Mouse (Mus musculus): ENCODE data around the gene Tnrc18.
"Not testable (repeated sequence)": the region's sequence is repeated elsewhere in the genome, so short reads cannot be mapped to it uniquely, and the experiment has no call there.

Gene Tnrc18

GRCm38 (mm10) chr5:142817524-142818434 lies at the start of gene Tnrc18:
TSS of gene Tnrc18 (minus strand) at chr5:142817662.
- peak; percentile 96 to 99 for DNase-seq (ENCODE audit: low spot score in 2 of 2)

- peak in 1 of 2 experiments; percentile 76 for DNase-seq (ENCODE audit: low spot score in 2 of 2)
Observed at GRCm38 (mm10) chr5:142857763-142858229, 40.3 kb upstream of the Tnrc18 start.

DNA sequence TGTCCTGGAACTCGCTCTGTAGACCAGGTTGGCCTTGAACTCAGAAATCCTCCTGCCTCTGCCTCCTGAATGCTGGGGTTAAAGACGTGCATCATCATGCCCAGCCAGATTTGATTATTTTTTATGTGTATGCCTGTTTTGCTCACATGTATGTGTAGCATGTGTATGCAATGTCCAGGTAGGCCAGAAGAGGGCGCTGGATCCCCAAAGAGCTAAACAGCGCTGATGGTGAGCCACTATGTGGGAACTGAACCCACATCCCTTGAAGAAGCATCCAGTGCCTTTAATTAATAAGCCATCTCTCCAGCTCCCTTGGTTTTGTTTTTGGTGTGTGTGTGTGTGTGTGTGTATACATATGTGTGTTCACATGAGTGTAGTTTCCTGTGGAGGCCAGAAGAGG lies 38.9 kb upstream of the Tnrc18 start:
- DNase-seq (ENCODE audit: low spot score in 2 of 2): no peak

GRCm38 (mm10) chr5:142854877-142855276 lies 37.4 kb upstream of the Tnrc18 start:
- DNase-seq (ENCODE audit: low spot score in 2 of 2): peak in 1 of 2 experiments; percentile 43

- DNase-seq (ENCODE audit: low spot score in 2 of 2): no peak
Observed at GRCm38 (mm10) chr5:142853585-142853984, 36.1 kb upstream of the Tnrc18 start.

DNA sequence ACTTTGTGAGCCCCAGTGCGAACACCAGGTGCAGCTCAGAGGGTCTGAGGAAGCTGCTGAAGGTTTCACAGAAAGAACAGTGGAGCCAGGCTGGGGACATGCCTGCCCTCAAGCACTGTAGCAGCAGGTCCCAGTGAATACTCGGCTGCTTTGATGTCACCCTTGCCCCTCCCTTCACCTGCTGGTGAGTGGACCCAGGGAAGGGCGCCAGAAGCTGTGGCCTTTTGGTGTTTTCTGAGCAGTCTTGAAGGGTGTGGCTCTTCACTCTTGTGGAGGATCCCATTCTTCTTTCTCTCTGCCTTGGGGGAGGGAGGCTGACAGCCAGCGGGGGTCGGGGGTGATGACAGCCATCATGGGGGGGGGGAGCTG lies 34.2 kb upstream of the Tnrc18 start:
- no peak for DNase-seq (ENCODE audit: low spot score in 2 of 2)

DNA sequence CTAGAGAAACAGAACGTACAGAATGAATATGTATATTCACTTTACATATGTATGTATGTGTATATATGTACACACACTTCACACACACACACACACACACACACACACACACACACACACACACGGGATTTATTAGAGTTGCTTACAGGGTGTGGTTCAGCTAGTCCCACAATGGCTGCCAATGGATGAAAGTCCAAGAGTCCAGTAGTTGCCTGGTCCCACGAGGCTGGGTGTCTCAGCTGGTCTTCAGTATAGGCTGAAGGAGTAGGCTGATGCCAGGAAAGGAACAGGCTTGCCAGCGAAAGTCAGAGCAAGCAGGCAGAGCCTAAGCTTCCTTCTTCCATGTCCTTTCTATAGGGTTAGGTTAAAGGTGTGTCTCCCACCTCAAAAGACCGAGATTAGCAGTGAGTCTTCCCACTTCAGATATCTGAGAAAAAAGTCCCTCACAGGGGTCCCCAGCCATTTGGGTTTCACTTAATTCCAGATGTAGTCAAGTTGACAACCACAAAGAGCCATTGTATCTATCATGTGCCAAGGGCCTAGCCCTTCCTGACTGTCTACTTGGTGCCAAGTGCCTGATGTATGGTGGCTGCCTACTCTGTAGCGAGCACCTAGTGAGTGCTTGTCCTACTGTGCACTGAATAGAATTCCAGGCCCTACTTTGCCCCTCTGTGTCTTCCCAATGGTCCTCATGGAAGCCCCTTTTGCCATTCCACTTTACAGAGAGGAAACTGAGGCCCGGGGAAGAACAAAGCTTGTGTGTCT lies 33.6 kb upstream of the Tnrc18 start:
- no peak for DNase-seq (ENCODE audit: low spot score in 2 of 2)

DNA sequence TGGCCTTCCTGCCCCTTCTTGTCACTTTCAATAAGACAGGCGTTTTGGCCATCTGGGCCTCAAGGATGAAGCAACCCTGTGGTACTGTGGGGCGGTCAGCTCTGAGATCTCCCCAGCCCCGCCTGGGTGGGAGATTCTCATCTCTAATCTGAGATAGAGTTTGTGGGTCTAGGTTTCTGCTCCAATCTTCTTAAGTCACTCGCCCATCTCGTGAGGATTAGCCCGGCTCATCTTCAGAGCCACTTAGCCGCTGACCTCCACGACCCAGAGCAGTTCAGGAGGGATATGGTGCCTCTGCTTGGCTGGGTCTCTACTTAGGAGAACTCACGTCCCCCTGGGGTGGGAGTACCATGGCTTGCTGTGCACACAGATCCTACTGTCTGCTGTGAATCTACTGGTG lies 33.0 kb upstream of the Tnrc18 start:
- no peak for DNase-seq (ENCODE audit: low spot score in 2 of 2)

- DNase-seq (ENCODE audit: low spot score in 2 of 2): no peak
Observed at GRCm38 (mm10) chr5:142848911-142849310, 31.4 kb upstream of the Tnrc18 start.

DNA sequence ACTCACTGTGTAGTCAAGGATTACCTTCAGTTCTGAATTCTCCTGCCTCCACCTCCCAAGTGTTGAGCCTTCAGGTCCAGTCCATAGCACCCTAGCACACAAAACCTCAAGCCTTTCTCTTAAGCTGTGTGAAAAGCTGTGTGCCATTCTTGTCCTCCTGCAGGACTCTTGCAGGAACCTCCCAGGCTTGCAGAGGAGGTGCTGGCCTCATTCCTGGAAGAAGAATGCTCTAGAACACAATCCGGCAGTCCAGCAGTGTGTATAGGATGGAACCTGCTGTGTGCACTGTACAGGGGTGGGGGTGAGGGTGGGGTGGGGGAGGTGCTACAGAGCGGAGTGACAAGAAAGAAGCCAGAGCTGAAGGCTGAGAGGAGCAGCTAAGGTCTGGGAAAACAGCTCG lies 30.7 kb upstream of the Tnrc18 start:
- no peak for DNase-seq (ENCODE audit: low spot score in 2 of 2)

- no peak for DNase-seq (ENCODE audit: low spot score in 2 of 2)
Observed at GRCm38 (mm10) chr5:142844467-142844866, 27.0 kb upstream of the Tnrc18 start.

- DNase-seq (ENCODE audit: low spot score in 2 of 2): no peak
Observed at GRCm38 (mm10) chr5:142842137-142842642, 24.7 kb upstream of the Tnrc18 start.

GRCm38 (mm10) chr5:142841372-142842136 lies 24.1 kb upstream of the Tnrc18 start:
- no peak for DNase-seq (ENCODE audit: low spot score in 2 of 2)

- DNase-seq (ENCODE audit: low spot score in 2 of 2): not testable (repeated sequence)
Observed at GRCm38 (mm10) chr5:142837427-142837826, 20.0 kb upstream of the Tnrc18 start.

DNA sequence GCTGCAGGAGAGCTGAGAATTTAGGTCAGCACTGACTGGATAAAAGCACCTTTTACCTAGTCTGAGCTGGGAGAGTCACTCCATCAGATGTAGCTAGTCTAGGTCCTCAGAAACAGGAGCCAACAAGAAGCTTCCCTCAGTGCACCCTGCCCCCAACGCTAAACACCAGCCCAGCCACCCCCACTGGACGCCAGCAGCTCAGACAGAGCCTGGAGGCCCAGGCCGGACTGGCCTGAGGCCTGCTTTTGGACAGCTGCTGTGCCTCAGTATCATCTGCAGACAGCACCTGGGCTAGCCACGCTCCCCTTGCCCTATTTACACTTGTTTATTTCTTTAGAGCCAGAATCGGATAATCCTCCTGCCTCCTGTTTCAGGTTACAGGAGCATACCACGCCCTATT lies 19.4 kb upstream of the Tnrc18 start:
- DNase-seq (ENCODE audit: low spot score in 2 of 2): no peak

GRCm38 (mm10) chr5:142833646-142834438 lies 16.4 kb upstream of the Tnrc18 start:
- peak in 1 of 2 experiments; percentile 9 for DNase-seq (ENCODE audit: low spot score in 2 of 2)

DNA sequence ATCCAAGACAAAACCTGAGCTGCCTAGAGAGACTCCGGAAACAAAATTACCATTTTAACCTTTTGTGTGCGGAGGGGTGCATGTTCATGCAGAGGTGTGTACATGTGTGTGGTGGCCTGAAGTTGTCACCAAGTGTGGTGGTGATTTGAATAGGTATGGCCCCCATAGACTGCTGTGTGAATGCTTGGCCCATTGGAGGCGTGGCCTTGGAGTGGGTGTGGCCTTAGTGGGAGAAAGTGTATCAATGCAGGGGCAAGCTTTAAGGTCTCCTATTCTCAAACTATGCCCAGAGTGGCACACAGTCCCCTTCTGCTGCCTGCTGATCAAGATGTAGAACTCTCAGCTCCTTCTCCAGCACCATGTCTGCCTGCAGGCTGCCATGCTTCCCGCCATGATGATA lies 8.7 kb upstream of the Tnrc18 start:
- DNase-seq (ENCODE audit: low spot score in 2 of 2): no peak

DNA sequence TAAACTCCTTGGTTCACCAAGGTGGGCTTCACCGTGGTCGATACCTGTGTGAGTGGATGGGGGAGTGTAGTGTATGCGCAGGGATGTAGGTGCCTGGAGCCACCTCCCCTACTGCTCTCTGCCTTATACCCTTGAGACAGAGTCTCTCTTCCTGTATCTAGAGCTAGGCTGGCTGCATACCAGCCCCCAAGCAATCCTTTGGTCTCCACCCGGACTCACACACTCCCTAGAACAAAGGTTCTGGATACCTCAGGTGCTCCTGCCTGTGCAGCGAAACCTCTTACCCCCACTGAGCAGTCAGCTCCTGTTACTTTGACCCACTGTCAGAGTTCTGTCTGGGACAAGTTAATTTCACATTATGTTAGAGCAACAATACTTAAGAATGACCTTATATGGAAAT lies 8.2 kb upstream of the Tnrc18 start:
- no peak for DNase-seq (ENCODE audit: low spot score in 2 of 2)

- DNase-seq (ENCODE audit: low spot score in 2 of 2): no peak
Observed at GRCm38 (mm10) chr5:142824091-142824490, 6.6 kb upstream of the Tnrc18 start.

DNA sequence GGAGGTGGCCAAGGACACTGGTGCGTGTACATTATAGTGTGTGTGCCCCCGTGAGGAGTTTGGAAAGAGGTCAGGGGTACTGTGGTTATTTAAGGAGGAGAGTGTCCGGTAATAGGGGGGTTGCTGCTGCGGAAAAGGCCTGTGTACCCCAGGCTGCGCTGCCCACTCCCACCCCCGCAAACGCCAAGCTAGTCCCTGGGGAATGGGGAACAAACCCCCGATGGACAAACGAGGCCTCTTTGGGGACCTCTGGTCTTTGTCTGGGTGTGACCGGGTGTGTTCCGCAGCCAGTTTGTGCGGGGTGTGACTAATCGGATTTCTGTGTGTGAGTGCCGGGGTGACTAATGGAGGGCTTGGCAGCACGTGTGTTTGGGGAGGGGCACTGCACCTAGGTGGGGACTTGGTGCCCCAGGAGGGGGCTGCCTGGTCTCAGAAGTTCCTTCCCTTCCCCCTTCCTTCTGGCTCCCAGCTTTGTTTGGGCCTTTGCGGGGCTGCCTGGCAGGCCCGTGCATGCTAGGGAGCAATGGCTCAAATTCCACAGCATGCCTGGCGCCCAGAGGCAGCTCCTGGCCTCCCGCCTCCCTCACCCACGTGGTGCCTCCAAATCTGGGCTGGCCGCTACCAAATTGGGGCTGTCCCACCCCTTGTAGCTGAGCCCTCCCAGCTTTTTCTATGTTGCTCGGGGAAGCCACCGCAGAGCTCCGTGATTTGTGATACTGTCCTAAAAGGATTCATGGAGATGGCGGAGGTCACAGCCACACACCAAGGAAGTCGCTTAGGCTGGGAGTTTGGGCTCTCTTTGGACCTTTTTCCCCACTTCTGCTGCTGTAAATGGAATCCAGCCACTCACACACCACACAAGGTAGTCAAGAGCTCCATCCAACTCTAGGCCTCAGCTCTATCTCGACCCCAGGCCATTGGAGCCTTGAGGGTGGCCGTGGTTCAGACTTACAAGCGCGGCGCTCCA lies 5.9 kb upstream of the Tnrc18 start:
- DNase-seq (ENCODE audit: low spot score in 2 of 2): peak in 1 of 2 experiments; percentile 62
